In genomic region chr9:48812352-48812751, GRCm38 (mm10) we compare ENCODE assay signal across 14 mouse cellular contexts.
"Had no signal": no experiment of that assay in that cellular context is flagged by ENCODE, and none has a peak within 500 bp of the region (broad histone marks: within the 10 kb centered on the region; RNA-seq: fewer than 3 reads in every experiment).

No protein-coding gene starts in this region.

- ATAC-seq: midbrain, embryonic 13.5 days; midbrain, embryonic 15.5 days had no signal

- H3K36me3 ChIP-seq: midbrain, embryonic 13.5 days; midbrain, embryonic 15.5 days; neural tube, embryonic 12.5 days; stomach, embryonic 15.5 days had no signal

- H3K4me1 ChIP-seq: midbrain, embryonic 15.5 days; stomach, embryonic 15.5 days had no signal

- DNase-seq: lung, adult 18-20 months; lung, embryonic 14.5 days; lung, postnatal 14 days; lung, postnatal 36 days; right cerebral cortex, postnatal 14 days; thymus, adult 2 months; thymus, postnatal 25 days; thymus, postnatal 4 days had no signal

- H3K9me3 ChIP-seq: midbrain, embryonic 13.5 days; midbrain, embryonic 15.5 days; neural tube, embryonic 12.5 days; stomach, embryonic 15.5 days had no signal

- H3K4me3 ChIP-seq: midbrain, embryonic 13.5 days; midbrain, embryonic 15.5 days; neural tube, embryonic 12.5 days; stomach, embryonic 15.5 days had no signal

- H3K27me3 ChIP-seq: midbrain, embryonic 13.5 days; midbrain, embryonic 15.5 days; neural tube, embryonic 12.5 days had no signal

- H3K27ac ChIP-seq: macrophage; midbrain, embryonic 13.5 days; midbrain, embryonic 15.5 days; neural tube, embryonic 12.5 days; stomach, embryonic 15.5 days; stomach, postnatal 0 days had no signal
